Mouse (Mus musculus) heart, embryonic 13.5 days (tissue): ENCODE measurements around the gene Ak2. TPM values are rescaled to one million over a fixed set of nuclear protein-coding genes. Genes with fewer than 3 reads are reported as not detected.

Experiments
- polyA plus RNA-seq: library from polyadenylated mRNA; unstranded; fragments of >200 nt; fragmentation: Nextera tagmentation; extraction: Ambion mirVana; gene quantifications from 2 replicates; pipeline ENCODE4 v1.2.1, GENCODE M21; 2015

Gene Ak2
- polyA plus RNA-seq, 1 experiment from 2014 or later = 147 TPM

Other genes with a start within 250 kb of the Ak2 start
- 0.09 TPM in 2 replicates for gene A3galt2, start 236.6 kb upstream of the Ak2 start, polyA plus RNA-seq
- gene Zfp362, start 185.9 kb upstream of the Ak2 start, polyA plus RNA-seq = 19.2 and 20.9 TPM in 2 replicates
- gene Trim62, start 108.4 kb upstream of the Ak2 start, polyA plus RNA-seq = 2.8 and 2.9 TPM in 2 replicates
- 7.4 TPM in 2 replicates for gene Azin2, start 29.5 kb upstream of the Ak2 start, polyA plus RNA-seq
- gene Rnf19b, start 66.3 kb downstream of the Ak2 start, polyA plus RNA-seq = 5.7 and 6.2 TPM in 2 replicates
- gene Tmem54, start 113.6 kb downstream of the Ak2 start, polyA plus RNA-seq = 1.0 and 1.1 TPM in 2 replicates
- 0.25 and 0.37 TPM in 2 replicates for gene Hpca, start 130.1 kb downstream of the Ak2 start, polyA plus RNA-seq
- 5.6 and 7.1 TPM in 2 replicates for gene Fndc5, start 145.0 kb downstream of the Ak2 start, polyA plus RNA-seq
- 12.3 and 14.3 TPM in 2 replicates for gene S100pbp, start 197.8 kb downstream of the Ak2 start, polyA plus RNA-seq
- gene Yars, start 197.8 kb downstream of the Ak2 start, polyA plus RNA-seq = 49.8 and 52.0 TPM in 2 replicates